Mouse (Mus musculus): ENCODE measurements around the gene Nit2. TPM values are rescaled to one million over a fixed set of nuclear protein-coding genes. Genes with fewer than 3 reads are reported as not detected.

The Nit2 gene
- total RNA-seq, 2 experiments from 2014 or later: 40.5 to 50.4 TPM

- ATAC-seq (replicated peaks; ENCODE audit: poor library complexity, severe bottlenecking): no peak
These were observed 2.0 kb downstream of the Nit2 start for GRCm38 (mm10) chr16:57165157-57165556.

GRCm38 (mm10) chr16:57163694-57164093 is 3.4 kb downstream of the Nit2 start:
- no peak for ATAC-seq (replicated peaks; ENCODE audit: poor library complexity, severe bottlenecking)

GRCm38 (mm10) chr16:57162841-57163240 is 4.3 kb downstream of the Nit2 start:
- ATAC-seq (replicated peaks; ENCODE audit: poor library complexity, severe bottlenecking): no peak

- ATAC-seq (replicated peaks; ENCODE audit: poor library complexity, severe bottlenecking): no peak
These were observed 7.3 kb downstream of the Nit2 start for GRCm38 (mm10) chr16:57159835-57160234.

- ATAC-seq (replicated peaks; ENCODE audit: poor library complexity, severe bottlenecking): no peak
These were observed 9.4 kb downstream of the Nit2 start for GRCm38 (mm10) chr16:57157728-57158127.

- no peak for ATAC-seq (replicated peaks; ENCODE audit: poor library complexity, severe bottlenecking)
These were observed 10.1 kb downstream of the Nit2 start for GRCm38 (mm10) chr16:57157076-57157475.

GRCm38 (mm10) chr16:57155899-57156298 is 11.2 kb downstream of the Nit2 start:
- no peak for ATAC-seq (replicated peaks; ENCODE audit: poor library complexity, severe bottlenecking)

GRCm38 (mm10) chr16:57151437-57151836 is 15.7 kb downstream of the Nit2 start:
- ATAC-seq (replicated peaks; ENCODE audit: poor library complexity, severe bottlenecking): no peak

- no peak for ATAC-seq (replicated peaks; ENCODE audit: poor library complexity, severe bottlenecking)
These were observed 22.4 kb downstream of the Nit2 start for GRCm38 (mm10) chr16:57144741-57145140.

GRCm38 (mm10) chr16:57133611-57134010 is 33.5 kb downstream of the Nit2 start:
- ATAC-seq (replicated peaks; ENCODE audit: poor library complexity, severe bottlenecking): no peak

- peak; percentile 84 for ATAC-seq (replicated peaks; ENCODE audit: poor library complexity, severe bottlenecking)
These were observed 34.8 kb downstream of the Nit2 start for GRCm38 (mm10) chr16:57132326-57132725.

- ATAC-seq (replicated peaks; ENCODE audit: poor library complexity, severe bottlenecking): no peak
These were observed 35.6 kb downstream of the Nit2 start for GRCm38 (mm10) chr16:57131544-57131943.

GRCm38 (mm10) chr16:57130752-57131400 is 36.3 kb downstream of the Nit2 start:
- ATAC-seq (replicated peaks; ENCODE audit: poor library complexity, severe bottlenecking): peak; percentile 83

- ATAC-seq (replicated peaks; ENCODE audit: poor library complexity, severe bottlenecking): no peak
These were observed 39.3 kb downstream of the Nit2 start for GRCm38 (mm10) chr16:57127825-57128224.

- ATAC-seq (replicated peaks; ENCODE audit: poor library complexity, severe bottlenecking): no peak
These were observed 40.9 kb downstream of the Nit2 start for GRCm38 (mm10) chr16:57126268-57126667.

- ATAC-seq (replicated peaks; ENCODE audit: poor library complexity, severe bottlenecking): peak; percentile 28
These were observed 44.3 kb downstream of the Nit2 start for GRCm38 (mm10) chr16:57122682-57123445.

GRCm38 (mm10) chr16:57121816-57122415 is 45.2 kb downstream of the Nit2 start:
- ATAC-seq (replicated peaks; ENCODE audit: poor library complexity, severe bottlenecking): peak; percentile 1; the same call in 1 of the 2 replicates

- peak; percentile 92 for ATAC-seq (replicated peaks; ENCODE audit: poor library complexity, severe bottlenecking)
These were observed 46.0 kb downstream of the Nit2 start, which contains the start of gene Tomm70a for GRCm38 (mm10) chr16:57120913-57121815. Gene Tomm70a (plus strand): TSS chr16:57121703.

- no peak for ATAC-seq (replicated peaks; ENCODE audit: poor library complexity, severe bottlenecking)
These were observed 49.6 kb downstream of the Nit2 start for GRCm38 (mm10) chr16:57117562-57117961.

- 0 out of 2 replicates have a peak, but pooled peaks have one; percentile 41 for ATAC-seq (replicated peaks; ENCODE audit: poor library complexity, severe bottlenecking)
These were observed 51.1 kb downstream of the Nit2 start for GRCm38 (mm10) chr16:57116066-57116465.
